Comparison of ENCODE assay signal across 29 mouse cellular contexts in the genomic region with DNA sequence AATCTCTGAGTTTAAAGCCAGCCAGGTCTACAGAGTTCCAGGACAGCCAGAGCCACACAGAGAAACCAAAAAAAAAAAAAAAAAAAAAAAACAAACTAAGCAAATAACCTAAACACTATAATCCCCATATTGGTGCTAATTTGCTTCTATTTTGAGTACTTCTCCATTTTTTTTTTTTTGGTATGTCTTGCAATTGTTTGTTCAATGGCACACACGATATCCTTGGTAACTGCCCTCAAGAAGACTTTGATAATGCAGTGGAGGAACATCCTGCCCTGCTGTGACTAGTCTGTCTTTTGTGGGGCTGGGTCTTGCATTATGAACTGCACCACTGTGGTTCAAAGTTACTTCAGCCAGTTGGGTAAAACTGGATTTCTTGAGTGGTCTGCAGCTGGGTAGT. TPM values are rescaled to one million over a fixed set of nuclear protein-coding genes. Genes with fewer than 3 reads are reported as not detected.
A peak's percentile ranks its signal among the peaks of the same experiment; 100 is the strongest.
DNase-seq lines count a peak whose midpoint lies in the region; ATAC-seq and TF ChIP-seq lines count a peak whose summit lies in the region.
"Had no signal": no experiment of that assay in that cellular context is flagged by ENCODE, and none has a peak within 500 bp of the region (broad histone marks: within the 10 kb centered on the region; RNA-seq: fewer than 3 reads in every experiment).

No protein-coding gene starts in this region.

- H3K4me3 ChIP-seq in E14TG2a.4 (replicated peaks; ENCODE audit: low read length): 0 out of 2 replicates have a peak overlapping the region, but pooled peaks have one; percentile 0
- H3K4me3 ChIP-seq in bone marrow macrophage, adult 2 months (ENCODE audit: insufficient read depth, low read length): no peak overlapping the region
- H3K4me3 ChIP-seq in intestine, embryonic 16.5 days (ENCODE audit: low read length): no peak overlapping the region
- H3K4me3 ChIP-seq: embryonic facial prominence, embryonic 13.5 days; forebrain, embryonic 10.5 days; gastrocnemius, adult 2 months; heart, embryonic 13.5 days; hindbrain, embryonic 10.5 days; hindbrain, embryonic 15.5 days; limb, embryonic 13.5 days; lung, embryonic 15.5 days; midbrain, embryonic 15.5 days had no signal

- H3K36me3 ChIP-seq in E14TG2a.4 (ENCODE audit: insufficient read depth, low read length): peaks cover 39% of the 10 kb centered on the region
- H3K36me3 ChIP-seq in intestine, embryonic 16.5 days (ENCODE audit: control insufficient read depth, insufficient read depth, low read length): no peaks in the 10 kb centered on the region
- H3K36me3 ChIP-seq: hindbrain, embryonic 15.5 days; lung, embryonic 15.5 days; midbrain, embryonic 15.5 days had no signal

- no peak overlapping the region for H3K4me2 ChIP-seq in intestine, embryonic 16.5 days (ENCODE audit: low read depth, low read length)
- H3K4me2 ChIP-seq: embryonic facial prominence, embryonic 13.5 days; heart, embryonic 13.5 days; hindbrain, embryonic 15.5 days; limb, embryonic 13.5 days; liver, embryonic 11.5 days; lung, embryonic 15.5 days; midbrain, embryonic 15.5 days had no signal

- TF ChIP-seq CTCF in E14TG2a.4 (conservative IDR thresholded peaks at IDR 0.05; ENCODE audit: low read length): no peak
- TF ChIP-seq CTCF in bone marrow macrophage, adult 2 months (IDR thresholded peaks at IDR 0.05; ENCODE audit: low read depth, low read length): no peak

- H3K9me3 ChIP-seq in E14TG2a.4 (ENCODE audit: low read length): no peaks in the 10 kb centered on the region
- no peaks in the 10 kb centered on the region for H3K9me3 ChIP-seq in intestine, embryonic 16.5 days (ENCODE audit: control insufficient read depth, low read length)
- H3K9me3 ChIP-seq: embryonic facial prominence, embryonic 13.5 days; forebrain, embryonic 10.5 days; heart, embryonic 13.5 days; hindbrain, embryonic 10.5 days; hindbrain, embryonic 15.5 days; limb, embryonic 13.5 days; lung, embryonic 15.5 days; midbrain, embryonic 15.5 days had no signal

- TF ChIP-seq POLR2A in bone marrow macrophage, adult 2 months (IDR thresholded peaks at IDR 0.05; ENCODE audit: borderline replicate concordance, low read depth, low read length): no peak

- peak overlapping the region; percentile 95 for H3K27ac ChIP-seq in bone marrow macrophage, adult 2 months (ENCODE audit: insufficient read depth, low read depth, low read length)
- no peak overlapping the region for H3K27ac ChIP-seq in intestine, embryonic 16.5 days (ENCODE audit: low read length)
- H3K27ac ChIP-seq: embryonic facial prominence, embryonic 13.5 days; forebrain, embryonic 10.5 days; heart, embryonic 13.5 days; hindbrain, embryonic 10.5 days; hindbrain, embryonic 15.5 days; limb, embryonic 13.5 days; lung, embryonic 15.5 days; midbrain, embryonic 15.5 days; stomach, postnatal 0 days had no signal

- peak; percentile 49 for ATAC-seq in megakaryocyte, adult 5-6 weeks (ENCODE audit: poor library complexity, severe bottlenecking)
- no peak for ATAC-seq in intestine, embryonic 16.5 days
- ATAC-seq: forebrain, embryonic 16.5 days; midbrain, embryonic 15.5 days had no signal

- DNase-seq in urinary bladder, adult 18-20 months (ENCODE audit: low spot score in 2 of 2): no peak
- DNase-seq in embryo, embryonic 9.5 days (ENCODE audit: extremely low spot score): no peak
- DNase-seq in kidney, postnatal 4 days: no peak
- DNase-seq: adrenal gland, postnatal 25 days; cerebellum, adult 18-20 months; cerebellum, postnatal 14 days; embryo, embryonic 11 days; gastrocnemius, adult 2 months; gastrocnemius, postnatal 36 days; heart, postnatal 10 days; kidney, adult 18-20 months; spleen, adult 18-20 months; thymus, adult 18-20 months; thymus, postnatal 25 days had no signal

- peaks cover 85% of the 10 kb centered on the region for H3K4me1 ChIP-seq in E14TG2a.4 (replicated peaks; ENCODE audit: low read depth, low read length)
- H3K4me1 ChIP-seq in bone marrow macrophage, adult 2 months (ENCODE audit: control insufficient read depth, insufficient read depth, low read length): peaks cover 44% of the 10 kb centered on the region
- no peaks in the 10 kb centered on the region for H3K4me1 ChIP-seq in intestine, embryonic 16.5 days (ENCODE audit: control insufficient read depth, insufficient read depth, low read length)
- H3K4me1 ChIP-seq: embryonic facial prominence, embryonic 13.5 days; forebrain, embryonic 10.5 days; hindbrain, embryonic 10.5 days; hindbrain, embryonic 15.5 days; lung, embryonic 15.5 days; midbrain, embryonic 15.5 days had no signal

- 79% methylated on average over 1 of the region's 1 CpGs for WGBS in intestine, embryonic 16.5 days

- no peaks in the 10 kb centered on the region for H3K27me3 ChIP-seq in E14TG2a.4 (ENCODE audit: insufficient read depth, low read length)
- H3K27me3 ChIP-seq in intestine, embryonic 16.5 days (replicated peaks; ENCODE audit: control insufficient read depth, insufficient read depth, low read length): no peaks in the 10 kb centered on the region
- H3K27me3 ChIP-seq: embryonic facial prominence, embryonic 13.5 days; heart, embryonic 13.5 days; hindbrain, embryonic 15.5 days; limb, embryonic 13.5 days; lung, embryonic 15.5 days; midbrain, embryonic 15.5 days had no signal

- no peak overlapping the region for H3K9ac ChIP-seq in intestine, embryonic 16.5 days (ENCODE audit: low read depth, low read length)
- H3K9ac ChIP-seq: embryonic facial prominence, embryonic 13.5 days; heart, embryonic 13.5 days; hindbrain, embryonic 15.5 days; limb, embryonic 13.5 days; lung, embryonic 15.5 days; midbrain, embryonic 15.5 days had no signal

RNA-seq across cellular contexts. Expression of a gene that starts 19.4 kb away (rescaled TPM):
- polyA plus RNA-seq in bone marrow macrophage, adult 2 months (2012; ENCODE audit: insufficient read depth, insufficient read length, missing spikeins): 84.9 and 106 TPM in 2 replicates
- total RNA-seq in megakaryocyte, adult 5-6 weeks (2015): 62.8 and 68.7 TPM in 2 replicates
- total RNA-seq in megakaryocyte, adult 5-6 weeks (2017): 68.7 and 85.7 TPM in 2 replicates
- polyA plus RNA-seq in intestine, embryonic 16.5 days (2015; fragmentation: Nextera tagmentation; extraction: Ambion mirVana): 10.3 and 10.7 TPM in 2 replicates
